Mouse (Mus musculus) 3T3-L1 (cell line): ENCODE data around the gene Olfr1271.
"Not testable (repeated sequence)": the region's sequence is repeated elsewhere in the genome, so short reads cannot be mapped to it uniquely, and the experiment has no call there.

Source experiments
- DNase-seq: peaks from one replicate; pipeline ENCODE4 v3.0.0-alpha.2; 2015; ENCODE audit warnings: low read depth, low spot score

Gene Olfr1271

GRCm38 (mm10) chr2:90270932-90271331 lies at the start of gene Olfr1271:
TSS of gene Olfr1271 (minus strand) at chr2:90271032.
- no peak for DNase-seq

- DNase-seq: no peak
These were observed 21.9 kb upstream of the Olfr1271 start, which contains the start of gene Olfr1272 for GRCm38 (mm10) chr2:90292741-90293140. TSS of gene Olfr1272 (minus strand) at chr2:90292841.

GRCm38 (mm10) chr2:90257492-90257891 lies 13.3 kb downstream of the Olfr1271 start, which contains the start of gene Olfr142:
TSS of gene Olfr142 (minus strand) at chr2:90257592.
- no peak for DNase-seq

- DNase-seq: not testable (repeated sequence)
These were observed 46.4 kb downstream of the Olfr1271 start, which contains the start of gene Olfr1506 for GRCm38 (mm10) chr2:90224393-90224792. TSS of gene Olfr1506 (minus strand) at chr2:90224493.
